In genomic region chr1:88465722-88466121, GRCm38 (mm10) we compare ENCODE assay signal across 8 mouse cellular contexts. TPM values are rescaled to one million over a fixed set of nuclear protein-coding genes. Genes with fewer than 3 reads are reported as not detected.
DNase-seq lines count a peak whose midpoint lies in the region; ATAC-seq and TF ChIP-seq lines count a peak whose summit lies in the region.
"Had no signal": no experiment of that assay in that cellular context is flagged by ENCODE, and none has a peak within 500 bp of the region (broad histone marks: within the 10 kb centered on the region; RNA-seq: fewer than 3 reads in every experiment).

No protein-coding gene starts in this region.

- WGBS in kidney, adult 2 months, result 83% methylated on average over 4 of the region's 4 CpGs
- 63% methylated on average over 4 of the region's 4 CpGs for WGBS in liver, postnatal 0 days (ENCODE audit: insufficient replicate concordance)

- peak; percentile 61 for ATAC-seq in CD4-positive, CD25-positive, alpha-beta regulatory T cell, adult 4 months
- peak; percentile 44 for ATAC-seq in Patski
- ATAC-seq in liver, postnatal 0 days, result no peak

- POLR2A ChIA-PET in Patski (lab: Charles Lee), result interaction anchor here (0.5 to 1.3 kb wide), 2 partner anchors 8 to 231 kb away, joined by 4 to 6 read pairs; no protein-coding TSS in a partner anchor

- peak; percentile 49; the same call in 1 of the 2 replicates for TF ChIP-seq CTCF in kidney, adult 2 months (conservative IDR thresholded peaks at IDR 0.05; ENCODE audit: insufficient read depth, insufficient read length, low read depth, low read length)
- TF ChIP-seq CTCF in Patski (IDR thresholded peaks at IDR 0.05), result peak; percentile 77
- peak; percentile 64 for TF ChIP-seq CTCF in liver, postnatal 0 days (IDR thresholded peaks at IDR 0.05; ENCODE audit: low read depth)

- no peaks in the 10 kb centered on the region for H3K36me3 ChIP-seq in kidney, adult 2 months (ENCODE audit: control insufficient read depth, insufficient read depth, low read length)
- H3K36me3 ChIP-seq in liver, postnatal 0 days (replicated peaks; ENCODE audit: insufficient read depth, low read length), result no peaks in the 10 kb centered on the region

- H3K9me3 ChIP-seq in liver, postnatal 0 days (ENCODE audit: low read length), result no peaks in the 10 kb centered on the region

- H3K4me1 ChIP-seq in kidney, adult 2 months (ENCODE audit: control insufficient read depth, insufficient read depth, low read length), result no peaks in the 10 kb centered on the region
- no peaks in the 10 kb centered on the region; the same call in 1 of the 2 replicates for H3K4me1 ChIP-seq in liver, postnatal 0 days (ENCODE audit: insufficient read depth)

- TF ChIP-seq POLR2A in kidney, adult 2 months (IDR thresholded peaks at IDR 0.05; ENCODE audit: low read depth, low read length), result no peak

- in situ Hi-C loops in Patski (cut with MboI; ENCODE audit: low pct_unique_long_range_greater_than_20kb), result loop anchor here (5.0 kb wide), 1 partner anchor 237 kb away; the partner anchor contains the start of gene Arl4c

- no peak overlapping the region for H3K4me3 ChIP-seq in kidney, adult 2 months (ENCODE audit: insufficient read depth, low read depth, low read length)
- no peak overlapping the region for H3K4me3 ChIP-seq in liver, postnatal 0 days (ENCODE audit: low read depth, low read length)

- H3K9ac ChIP-seq in liver, postnatal 0 days (replicated peaks), result no peak overlapping the region

- no peak overlapping the region for H3K27ac ChIP-seq in kidney, adult 2 months (ENCODE audit: insufficient read depth, low read depth, low read length)
- H3K27ac ChIP-seq in liver, postnatal 0 days (ENCODE audit: low read depth), result no peak overlapping the region

- TF ChIP-seq EP300 in liver, postnatal 0 days (IDR thresholded peaks at IDR 0.05; ENCODE audit: low read depth), result no peak

- H3K4me2 ChIP-seq in liver, postnatal 0 days (ENCODE audit: low read depth, low read length), result no peak overlapping the region

- CTCF ChIA-PET in Patski (lab: Charles Lee), result interaction anchor here (1.0 to 3.6 kb wide), 6 partner anchors 9 to 277 kb away, joined by 3 to 13 read pairs (median 4); no protein-coding TSS in a partner anchor

- H3K27me3 ChIP-seq in kidney, adult 2 months (replicated peaks; ENCODE audit: control insufficient read depth, insufficient read depth, low read length), result no peaks in the 10 kb centered on the region
- H3K27me3 ChIP-seq in Patski, result no peaks in the 10 kb centered on the region
- H3K27me3 ChIP-seq in liver, postnatal 0 days (ENCODE audit: insufficient read depth, low read length), result no peaks in the 10 kb centered on the region

- DNase-seq in kidney, adult 2 months, result no peak
- DNase-seq in kidney, adult 18-20 months, result no peak
- DNase-seq in Patski (ENCODE audit: low read depth, low spot score), result no peak
- no peak for DNase-seq in liver, postnatal 0 days
- DNase-seq in retina, embryonic 14.5 days (ENCODE audit: low spot score), result no peak
- no peak for DNase-seq in left cerebral cortex, adult 11 months (ENCODE audit: low spot score)

RNA-seq across cellular contexts. Expression of gene Glrp1, which starts 44.1 kb away (rescaled TPM):
- not detected in 2 replicates for polyA plus RNA-seq in kidney, adult 2 months (2012; rRNA removed)
- polyA plus RNA-seq in CD4-positive, CD25-positive, alpha-beta regulatory T cell, adult 4 months (2017; shearing (Covaris generic)), result not detected
- polyA plus RNA-seq in Patski (2021), result not detected
- 0.08 and 0.11 TPM in 2 replicates for polyA plus RNA-seq in liver, postnatal 0 days (2015; fragmentation: Nextera tagmentation; extraction: Ambion mirVana)
- polyA plus RNA-seq: large intestine, adult 2 months had no signal

RNA-seq across cellular contexts. Expression of gene Spp2, which starts 59.0 kb away (rescaled TPM):
- 1,106 and 1,181 TPM in 2 replicates for polyA plus RNA-seq in kidney, adult 2 months (2012; rRNA removed)
- polyA plus RNA-seq in CD4-positive, CD25-positive, alpha-beta regulatory T cell, adult 4 months (2017; shearing (Covaris generic)), result not detected
- 0.09 TPM for polyA plus RNA-seq in Patski (2021)
- 738 and 756 TPM in 2 replicates for polyA plus RNA-seq in liver, postnatal 0 days (2015; fragmentation: Nextera tagmentation; extraction: Ambion mirVana)

Comparison
In these comparisons a context has a peak if more than half of its experiments do, and no peak if none do; other contexts are left out.
1. RNA of gene Spp2, which starts 59.0 kb away (polyA plus RNA-seq): 1,106 to 1,181 TPM in kidney, adult 2 months and 738 to 756 TPM in liver, postnatal 0 days; 0.09 TPM in Patski (single experiment) and not detected in CD4-positive, CD25-positive, alpha-beta regulatory T cell, adult 4 months; every median in the first group is over 100 times any median in the second.
2. Peak in every context shown above with its lines, with median percentiles within 50 percentile points of each other: CTCF ChIP-seq.